Mouse (Mus musculus) G1E (cell line): ENCODE measurements around the gene Pitpnm3.

Experiments
- CTCF ChIP-seq: IDR thresholded peaks from 2 replicates; pipeline ENCODE4 v1.5.1; 2012; ENCODE audit warnings: low read depth, low read length, inconsistent platforms, mixed read lengths
- GATA1 ChIP-seq: IDR thresholded peaks from 2 replicates; pipeline ENCODE4 v1.6.1; 2012; ENCODE audit warnings: borderline replicate concordance, low read length, inconsistent platforms, mixed read lengths

- TF ChIP-seq GATA1 (no peak), CTCF (no peak)
Measured at GRCm38 (mm10) chr11:72118630-72119029, 16.9 kb downstream of the Pitpnm3 start.
